Mouse (Mus musculus) testis, adult 2 months (tissue): ENCODE data around the gene Fndc3a. TPM values are rescaled to one million over a fixed set of nuclear protein-coding genes. Genes with fewer than 3 reads are reported as not detected.

ENCODE experiments used
- H3K27ac ChIP-seq: fragments of 200-500 bp; 2 replicates; pipeline ENCODE4 v1.5.1; 2012; ENCODE audit warnings: low read depth, low read length; ENCODE audit not compliant: control insufficient read depth, insufficient read depth
- H3K27me3 ChIP-seq: fragments of 200-500 bp; 2 replicates; pipeline ENCODE4 v1.6.1; 2012; ENCODE audit warnings: mild to moderate bottlenecking, low read length, moderate library complexity; ENCODE audit not compliant: control insufficient read depth, insufficient read depth
- H3K36me3 ChIP-seq: fragments of 200-500 bp; 2 replicates; pipeline ENCODE4 v1.6.1; 2012; ENCODE audit warnings: mild to moderate bottlenecking, low read length; ENCODE audit not compliant: control insufficient read depth, insufficient read depth
- H3K4me1 ChIP-seq: fragments of 200-500 bp; 2 replicates; pipeline ENCODE4 v1.6.1; 2012; ENCODE audit warnings: low read length; ENCODE audit not compliant: control insufficient read depth, insufficient read depth
- H3K4me3 ChIP-seq: fragments of 200-500 bp; 2 replicates; pipeline ENCODE4 v1.5.1; 2012; ENCODE audit warnings: low read depth, mild to moderate bottlenecking, low read length, moderate library complexity, mixed read lengths; ENCODE audit not compliant: control insufficient read depth
- CTCF ChIP-seq: fragments of 200-500 bp; IDR thresholded peaks from 2 replicates; pipeline ENCODE4 v1.5.1; 2012; ENCODE audit warnings: low read depth, mild to moderate bottlenecking, inconsistent platforms, low read length, moderate library complexity; ENCODE audit not compliant: control insufficient read depth, insufficient read depth, insufficient replicate concordance
- POLR2A ChIP-seq: fragments of 200-500 bp; IDR thresholded peaks from 2 replicates; pipeline ENCODE4 v1.6.1; 2012; ENCODE audit warnings: low read depth, mild to moderate bottlenecking, inconsistent platforms, low read length, moderate library complexity; ENCODE audit not compliant: control insufficient read depth
- polyA plus RNA-seq: library from polyadenylated mRNA; depleted of rRNA; stranded (reverse); fragments of >200 nt; gene quantifications from 2 replicates; pipeline ENCODE4 v1.2.3, GENCODE M21; 2012

Gene Fndc3a
- polyA plus RNA-seq, 1 experiment: 95.2 TPM

- Histone ChIP-seq H3K27ac (no peak overlapping the region), H3K36me3 (no peaks in the 10 kb centered on the region), H3K4me3 (no peak overlapping the region), H3K4me1 (peaks cover 9% of the 10 kb centered on the region), H3K27me3 (no peaks in the 10 kb centered on the region)
- no peak for TF ChIP-seq CTCF
- TF ChIP-seq POLR2A: no peak
These were observed 175.9 kb downstream of the Fndc3a start for GRCm38 (mm10) chr14:72533862-72534261.

DNA sequence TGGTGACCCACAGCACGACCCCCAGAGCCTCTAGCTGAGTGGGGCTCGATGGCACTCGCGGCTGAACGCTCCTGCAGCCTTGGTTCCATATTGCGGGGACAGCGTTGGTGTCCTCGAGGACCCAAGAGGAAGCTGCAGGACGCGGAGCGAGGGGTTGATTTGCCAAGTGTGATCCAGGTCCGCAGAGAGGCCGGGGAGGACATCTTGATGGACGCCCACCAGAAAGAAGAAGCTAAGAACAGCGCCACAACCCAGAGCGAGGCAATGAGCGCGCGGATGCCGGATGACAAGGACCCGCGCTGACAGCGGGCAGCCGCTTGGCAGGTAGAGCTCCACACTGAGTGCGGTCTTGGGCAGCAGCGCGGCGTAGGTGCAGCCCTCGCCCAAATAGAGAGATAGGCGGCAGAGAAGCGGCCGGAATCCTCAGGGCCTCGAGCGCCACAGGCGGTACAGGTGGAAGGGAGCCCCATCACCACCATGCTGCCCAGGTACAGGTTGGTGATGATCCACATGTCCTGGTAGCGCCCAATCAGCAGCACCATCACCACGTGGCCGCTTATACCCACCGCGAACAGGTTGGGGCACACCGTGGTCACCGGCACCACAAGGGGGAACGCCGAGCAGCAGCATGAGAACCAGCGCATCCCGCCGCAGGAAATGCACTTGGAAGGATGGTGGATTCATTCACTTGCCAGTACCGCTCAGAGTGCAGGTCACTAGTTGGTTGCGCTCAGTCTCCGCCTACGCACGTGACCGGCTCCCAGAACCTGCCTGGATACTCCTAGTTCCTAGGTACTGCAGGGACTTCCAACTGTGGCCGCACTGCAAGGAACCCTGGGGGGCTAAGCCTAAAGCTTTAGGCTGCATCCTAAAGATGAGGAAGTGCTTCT lies 177.5 kb downstream of the Fndc3a start:
- TF ChIP-seq CTCF (peak; percentile 22; the same call in 1 of the 2 replicates), POLR2A (no peak)
- Histone ChIP-seq H3K4me3 (peak overlapping the region; percentile 62), H3K4me1 (peaks cover 9% of the 10 kb centered on the region), H3K27me3 (no peaks in the 10 kb centered on the region), H3K36me3 (no peaks in the 10 kb centered on the region), H3K27ac (no peak overlapping the region)

- H3K4me1 ChIP-seq: peaks cover 5% of the 10 kb centered on the region; the same call in 1 of the 2 replicates
- H3K4me3 ChIP-seq: no peak overlapping the region
- H3K27ac ChIP-seq: no peak overlapping the region
- no peaks in the 10 kb centered on the region for H3K36me3 ChIP-seq
- TF ChIP-seq CTCF: no peak
- no peaks in the 10 kb centered on the region for H3K27me3 ChIP-seq
These were observed 182.7 kb downstream of the Fndc3a start for GRCm38 (mm10) chr14:72527126-72527525.

DNA sequence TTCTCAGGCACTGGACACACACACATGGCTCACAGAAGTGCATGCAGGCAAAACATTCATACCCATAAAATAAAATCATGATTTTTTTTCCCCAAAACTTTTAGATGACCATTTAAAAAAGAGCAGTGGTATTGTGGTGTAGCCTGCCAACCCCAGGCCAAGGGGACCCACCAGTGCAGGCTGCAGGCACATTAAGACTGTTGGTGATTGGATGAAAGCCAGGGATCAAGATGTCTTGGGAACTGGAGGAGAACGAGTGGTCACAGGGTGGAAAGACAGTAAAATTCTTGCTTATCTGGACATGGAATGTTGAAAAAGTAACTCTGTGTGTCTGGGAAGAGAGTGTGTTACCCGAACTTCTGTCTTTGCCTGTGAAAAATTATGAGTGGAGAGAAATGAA lies 190.2 kb downstream of the Fndc3a start:
- H3K36me3 ChIP-seq: no peaks in the 10 kb centered on the region
- no peak for TF ChIP-seq POLR2A
- TF ChIP-seq CTCF: no peak
- no peak overlapping the region for H3K4me3 ChIP-seq
- no peaks in the 10 kb centered on the region for H3K27me3 ChIP-seq
- H3K27ac ChIP-seq: no peak overlapping the region
- no peaks in the 10 kb centered on the region for H3K4me1 ChIP-seq

GRCm38 (mm10) chr14:72518786-72519185 lies 191.0 kb downstream of the Fndc3a start:
- Histone ChIP-seq H3K27me3 (no peaks in the 10 kb centered on the region), H3K27ac (no peak overlapping the region), H3K36me3 (no peaks in the 10 kb centered on the region), H3K4me1 (no peaks in the 10 kb centered on the region), H3K4me3 (no peak overlapping the region)
- no peak for TF ChIP-seq POLR2A
- TF ChIP-seq CTCF: no peak

DNA sequence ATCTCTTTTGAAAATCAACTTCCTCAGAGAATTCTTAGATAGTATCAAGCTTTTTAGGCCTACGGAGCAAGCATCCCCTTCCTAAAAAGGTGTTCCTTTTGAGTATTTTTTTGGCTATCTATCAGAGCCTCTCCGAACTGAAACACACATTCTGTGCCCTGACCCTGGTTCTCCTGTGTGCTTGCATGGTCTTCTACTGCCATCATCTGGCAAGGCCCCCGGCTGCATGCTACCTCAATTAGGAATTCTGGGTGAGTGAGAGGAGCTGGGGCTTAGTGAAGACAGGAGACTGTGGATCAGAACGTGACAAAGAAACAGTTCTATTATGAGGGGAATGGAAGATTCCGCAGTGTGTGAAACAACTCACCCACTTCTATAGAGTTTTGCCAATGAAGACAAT lies 193.4 kb downstream of the Fndc3a start:
- H3K4me3 ChIP-seq: no peak overlapping the region
- H3K27me3 ChIP-seq: no peaks in the 10 kb centered on the region
- no peaks in the 10 kb centered on the region for H3K4me1 ChIP-seq
- no peaks in the 10 kb centered on the region for H3K36me3 ChIP-seq
- TF ChIP-seq POLR2A (no peak), CTCF (peak; percentile 63; the same call in 1 of the 2 replicates)
- no peak overlapping the region for H3K27ac ChIP-seq

- H3K27ac ChIP-seq: no peak overlapping the region
- peak overlapping the region; percentile 19 for H3K4me3 ChIP-seq
These were observed 202.9 kb downstream of the Fndc3a start for GRCm38 (mm10) chr14:72506723-72507420.

More at GRCm38 (mm10) chr14:72506723-72507420, 202.9 kb downstream of the Fndc3a start:
- peaks cover 7% of the 10 kb centered on the region for H3K4me1 ChIP-seq
- H3K27me3 ChIP-seq: no peaks in the 10 kb centered on the region
- no peaks in the 10 kb centered on the region for H3K36me3 ChIP-seq
- no peak for TF ChIP-seq CTCF
- TF ChIP-seq POLR2A: no peak
